Mouse (Mus musculus) hindbrain, postnatal 0 days (tissue): ENCODE measurements at regions not wholly inside any gene's neighbourhood (a gene's known extent, or its start where the extent isn't known, plus 50 kb on each side); places are given as distances from the start of the nearest gene placed in this dataset.

Source experiments
- ATAC-seq: fragments of 200-750 bp; cut with Nextera tagmentation; 2 replicates; pipeline ENCODE4 v1.8.0; 2017; ENCODE audit warnings: mild to moderate bottlenecking, moderate TSS enrichment, moderate library complexity
- DNase-seq: peaks from one replicate; pipeline ENCODE4 v3.0.0-alpha.2; 2015; ENCODE audit warnings: low spot score
- H3K27ac ChIP-seq: fragments of 300-500 bp; sonication (generic); 2 replicates; pipeline ENCODE4 v1.5.1; 2014; ENCODE audit warnings: mild to moderate bottlenecking
- H3K27me3 ChIP-seq: fragments of 300-500 bp; sonication (generic); 2 replicates; pipeline ENCODE4 v1.6.1; 2014; ENCODE audit warnings: low read length, mixed read lengths; ENCODE audit not compliant: insufficient read depth
- H3K36me3 ChIP-seq: fragments of 300-500 bp; sonication (generic); 2 replicates; pipeline ENCODE4 v1.6.1; 2014; ENCODE audit warnings: low read length, mixed read lengths; ENCODE audit not compliant: insufficient read depth
- H3K4me1 ChIP-seq: fragments of 300-500 bp; sonication (generic); 2 replicates; pipeline ENCODE4 v1.6.1; 2014; ENCODE audit warnings: antibody characterized with exemption, low read length, mixed read lengths; ENCODE audit not compliant: insufficient read depth
- H3K4me2 ChIP-seq: fragments of 300-500 bp; sonication (generic); 2 replicates; pipeline ENCODE4 v1.6.1; 2014; ENCODE audit warnings: low read depth, mild to moderate bottlenecking, low read length, moderate library complexity, mixed read lengths
- H3K4me3 ChIP-seq: fragments of 300-500 bp; sonication (generic); 2 replicates; pipeline ENCODE4 v1.5.1; 2014; ENCODE audit warnings: low read length
- H3K9ac ChIP-seq: fragments of 300-500 bp; sonication (generic); replicated peaks from 2 replicates; pipeline ENCODE4 v1.6.1; 2014; ENCODE audit warnings: mild to moderate bottlenecking, low read length, moderate library complexity, mixed read lengths
- H3K9me3 ChIP-seq: fragments of 300-500 bp; sonication (generic); 2 replicates; pipeline ENCODE4 v1.6.1; 2016; ENCODE audit warnings: low read length, mixed read lengths
- CTCF ChIP-seq: IDR thresholded peaks from 2 replicates; pipeline ENCODE4 v1.5.1; 2016; ENCODE audit warnings: antibody characterized with exemption, control low read depth, low read depth
- WGBS: fragments of 180-500 bp; shearing (Covaris S2); extraction: QIAGEN DNeasy Blood & Tissue Kit; methylation state at CpG from one replicate; pipeline ENCODE4 v1.1.7; 2014; 5-methylcytosine and 5-hydroxymethylcytosine counted together

DNA sequence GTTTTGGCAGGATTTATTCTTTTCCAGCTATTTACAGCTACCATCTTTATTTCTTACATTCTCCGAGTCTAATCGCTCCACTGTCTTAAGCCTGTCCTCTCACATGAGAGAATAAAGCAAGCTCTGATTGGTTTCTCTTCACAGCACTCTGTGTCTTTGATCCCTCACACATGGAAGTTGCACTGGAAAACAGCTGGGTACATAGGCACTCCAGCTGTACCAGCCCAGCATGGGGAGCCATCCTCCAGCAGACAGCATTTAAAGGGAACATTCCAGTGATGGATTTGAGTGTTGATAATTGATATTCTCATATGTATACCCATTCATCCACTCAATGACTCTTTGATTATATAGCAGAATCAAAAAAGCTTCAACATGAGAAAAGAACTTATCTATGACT, 300.2 kb upstream of the Nmur2 start:
- ATAC-seq, result no peak
- Histone ChIP-seq H3K4me3 (no peak overlapping the region), H3K9ac (no peak overlapping the region), H3K9me3 (no peaks in the 10 kb centered on the region), H3K27ac (no peak overlapping the region), H3K36me3 (no peaks in the 10 kb centered on the region), H3K4me2 (no peak overlapping the region), H3K27me3 (no peaks in the 10 kb centered on the region), H3K4me1 (no peaks in the 10 kb centered on the region)
- no peak for TF ChIP-seq CTCF
- 61% methylated on average over 2 of the region's 2 CpGs for WGBS
- DNase-seq, result no peak

DNA sequence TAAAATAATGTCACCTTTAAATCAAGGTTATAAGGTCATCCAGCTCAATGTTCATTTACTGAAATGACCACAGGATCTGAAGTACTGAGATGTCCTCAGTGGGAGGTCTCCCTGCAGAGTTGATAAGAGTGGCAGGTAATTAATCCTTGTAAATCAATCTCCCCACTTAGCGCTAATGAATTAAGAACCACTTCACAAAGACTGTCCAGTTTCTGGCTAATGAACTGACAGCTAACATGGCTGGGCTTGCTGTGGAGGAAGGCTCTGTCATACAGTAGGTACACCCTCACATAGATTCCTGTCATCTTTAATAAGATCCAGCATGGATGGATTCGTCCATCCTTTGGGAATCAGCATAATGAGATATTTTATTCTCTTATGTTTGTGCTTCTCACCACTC, 297.7 kb upstream of the Nmur2 start:
- Histone ChIP-seq H3K9ac (no peak overlapping the region), H3K4me1 (no peaks in the 10 kb centered on the region), H3K4me2 (no peak overlapping the region), H3K36me3 (no peaks in the 10 kb centered on the region), H3K27ac (no peak overlapping the region), H3K27me3 (no peaks in the 10 kb centered on the region), H3K9me3 (no peaks in the 10 kb centered on the region), H3K4me3 (no peak overlapping the region)
- DNase-seq (no peak), ATAC-seq (no peak)
- WGBS, result 66% methylated on average over 2 of the region's 2 CpGs
- no peak for TF ChIP-seq CTCF

DNA sequence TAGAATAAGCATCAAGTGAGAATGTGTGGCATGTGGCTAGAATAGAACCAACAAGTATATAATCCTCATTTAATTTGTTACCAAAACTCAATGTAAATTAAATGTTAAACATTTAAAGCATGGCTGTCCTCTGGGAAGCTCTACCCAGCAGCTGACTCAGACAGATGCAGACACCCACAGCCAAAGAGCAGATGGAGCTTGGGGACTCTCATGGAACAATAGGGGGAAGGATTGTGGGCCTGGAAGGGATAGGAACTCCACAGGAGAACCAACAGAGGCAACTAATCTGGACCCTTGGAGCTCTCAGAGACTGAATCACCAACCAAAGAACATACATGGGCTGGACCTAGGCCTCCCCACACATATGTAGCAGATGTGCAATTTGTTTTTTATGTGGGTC, 295.1 kb upstream of the Nmur2 start:
- Histone ChIP-seq H3K36me3 (no peaks in the 10 kb centered on the region), H3K4me2 (no peak overlapping the region), H3K4me1 (no peaks in the 10 kb centered on the region), H3K27ac (no peak overlapping the region), H3K4me3 (no peak overlapping the region), H3K27me3 (no peaks in the 10 kb centered on the region), H3K9ac (no peak overlapping the region), H3K9me3 (no peaks in the 10 kb centered on the region)
- DNase-seq, result no peak
- ATAC-seq, result no peak
- TF ChIP-seq CTCF, result no peak

DNA sequence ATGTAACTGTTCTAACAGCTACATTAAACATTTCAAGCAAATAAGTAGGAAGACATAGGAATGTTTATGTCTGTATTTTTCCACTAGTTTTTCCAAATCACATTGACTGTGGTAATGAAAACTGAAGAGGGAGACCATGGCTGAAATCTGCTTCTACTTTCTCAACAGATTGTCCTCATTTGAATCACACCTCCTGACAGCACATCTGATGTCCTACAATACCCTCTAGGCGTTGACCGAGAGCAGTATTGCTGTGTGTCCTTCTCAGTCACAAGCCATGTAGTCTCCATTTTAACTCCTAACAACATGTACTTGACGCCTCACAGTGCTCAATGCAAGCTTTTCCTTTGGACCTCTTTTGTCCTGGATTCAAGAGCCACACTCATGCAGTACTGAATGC, 279.5 kb upstream of the Nmur2 start:
- no peaks in the 10 kb centered on the region for H3K9me3 ChIP-seq
- H3K4me3 ChIP-seq, result no peak overlapping the region
- no peak overlapping the region for H3K27ac ChIP-seq
- TF ChIP-seq CTCF, result no peak
- ATAC-seq (no peak), DNase-seq (no peak)
- H3K27me3 ChIP-seq, result no peaks in the 10 kb centered on the region
- no peak overlapping the region for H3K9ac ChIP-seq
- H3K36me3 ChIP-seq, result no peaks in the 10 kb centered on the region
- H3K4me2 ChIP-seq, result no peak overlapping the region
- H3K4me1 ChIP-seq, result no peaks in the 10 kb centered on the region
- WGBS, result 87% methylated on average over 3 of the region's 3 CpGs

DNA sequence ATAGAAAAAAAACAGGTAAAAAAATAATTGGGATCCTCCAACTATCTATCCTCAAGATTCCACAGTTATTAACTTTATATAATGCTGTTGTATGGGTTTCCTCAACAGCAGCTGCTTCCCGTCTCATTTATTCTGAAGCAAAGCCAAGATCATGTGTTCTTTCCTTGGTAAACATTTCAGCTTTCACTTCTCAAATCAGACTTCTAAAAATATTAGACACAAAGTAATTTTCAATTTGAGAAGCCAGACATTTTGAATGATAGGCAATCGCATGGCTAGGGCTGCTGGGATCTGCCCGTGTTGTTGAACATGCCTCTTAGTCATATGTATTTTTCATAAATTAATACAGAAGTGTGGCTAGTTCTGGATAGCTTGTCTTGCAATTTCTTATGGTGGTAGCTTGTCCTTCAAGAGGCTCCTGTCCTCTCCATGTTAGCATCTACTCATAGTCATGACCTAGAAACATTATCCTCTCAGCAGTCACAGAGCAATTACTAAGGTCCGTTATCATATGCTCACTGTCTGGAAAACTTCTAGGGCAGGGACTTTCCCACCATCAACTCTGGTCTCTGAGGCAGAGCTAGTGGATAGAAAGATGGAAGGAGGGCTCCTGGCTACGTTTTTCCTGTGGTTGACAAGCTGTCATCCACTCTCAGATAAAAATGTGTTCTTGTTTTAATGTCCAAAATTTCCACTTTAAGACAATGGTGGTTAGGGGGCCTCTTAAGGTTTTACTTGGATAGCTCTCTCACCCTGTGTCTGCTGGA, 274.6 kb upstream of the Nmur2 start:
- H3K36me3 ChIP-seq, result no peaks in the 10 kb centered on the region
- no peak for TF ChIP-seq CTCF
- no peaks in the 10 kb centered on the region for H3K4me1 ChIP-seq
- DNase-seq (no peak), ATAC-seq (no peak)
- no peaks in the 10 kb centered on the region for H3K27me3 ChIP-seq
- H3K9me3 ChIP-seq, result no peaks in the 10 kb centered on the region
- H3K4me3 ChIP-seq, result no peak overlapping the region
- WGBS, result 78% methylated on average over 5 of the region's 5 CpGs
- no peak overlapping the region for H3K27ac ChIP-seq
- no peak overlapping the region for H3K9ac ChIP-seq
- no peak overlapping the region for H3K4me2 ChIP-seq

DNA sequence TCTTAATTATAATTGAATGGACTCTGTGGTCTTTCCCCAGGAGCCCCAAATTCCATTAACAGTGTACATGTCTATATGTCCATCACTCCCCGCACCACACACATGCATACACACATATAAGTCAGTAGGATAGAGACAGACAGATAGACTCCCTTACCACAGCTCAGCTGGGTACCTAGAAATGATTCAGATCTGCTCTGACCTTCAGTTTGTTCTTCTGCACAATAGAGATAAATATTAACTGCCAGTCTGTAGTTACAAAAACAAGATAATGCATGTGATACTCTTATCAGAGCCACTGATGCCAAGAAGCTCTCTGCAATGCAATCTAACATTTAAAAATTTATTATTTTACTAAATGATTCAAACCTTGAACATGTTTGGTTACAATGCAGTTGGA, 268.7 kb upstream of the Nmur2 start:
- WGBS, result 98% methylated on average over 1 of the region's 1 CpGs
- no peak overlapping the region for H3K4me3 ChIP-seq

DNA sequence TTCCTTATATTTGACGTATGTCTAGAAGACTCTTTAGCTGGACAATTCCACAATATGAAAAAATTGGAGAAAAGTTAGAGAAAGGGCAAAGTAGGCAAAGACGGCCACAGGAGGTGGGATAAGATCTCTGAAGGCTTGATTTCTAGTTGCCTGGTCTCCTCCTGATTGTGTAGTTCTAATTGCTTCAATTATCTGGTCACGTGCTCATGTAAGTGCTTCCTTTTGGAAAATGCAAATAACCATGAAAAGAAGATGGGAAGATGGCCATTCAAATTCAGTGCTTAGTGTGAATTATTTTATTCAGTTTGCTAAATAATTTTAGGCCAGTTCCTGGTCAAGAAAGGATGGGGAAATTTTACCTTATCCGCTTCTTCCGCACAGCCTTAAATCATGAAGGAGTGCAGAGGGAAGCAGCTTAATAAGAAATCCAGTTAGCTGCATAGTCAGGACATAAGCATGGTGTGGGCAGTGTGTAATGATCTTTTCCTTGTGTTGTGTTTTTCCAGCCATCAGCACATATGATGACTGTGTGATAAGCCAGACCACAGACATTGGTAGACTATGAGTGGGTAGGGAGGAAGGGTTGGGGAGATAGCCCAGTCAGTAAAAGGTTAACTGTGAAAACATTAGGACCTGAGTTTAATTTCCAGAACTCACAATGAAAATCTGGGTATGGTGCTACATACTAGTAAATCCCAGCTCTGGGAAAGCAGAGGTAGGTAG, 267.7 kb upstream of the Nmur2 start:
- no peaks in the 10 kb centered on the region for H3K27me3 ChIP-seq
- no peak overlapping the region for H3K27ac ChIP-seq
- no peak for TF ChIP-seq CTCF
- no peak overlapping the region for H3K4me3 ChIP-seq
- DNase-seq, result no peak
- no peak overlapping the region for H3K9ac ChIP-seq
- ATAC-seq, result no peak
- no peaks in the 10 kb centered on the region for H3K4me1 ChIP-seq
- 79% methylated on average over 5 of the region's 5 CpGs for WGBS
- no peaks in the 10 kb centered on the region for H3K9me3 ChIP-seq
- H3K4me2 ChIP-seq, result no peak overlapping the region
- no peaks in the 10 kb centered on the region for H3K36me3 ChIP-seq

More for the DNA sequence above, 268.7 kb upstream of the Nmur2 start:
- H3K4me1 ChIP-seq, result no peaks in the 10 kb centered on the region
- ATAC-seq, result no peak
- no peak overlapping the region for H3K27ac ChIP-seq
- no peak overlapping the region for H3K9ac ChIP-seq
- no peaks in the 10 kb centered on the region for H3K9me3 ChIP-seq
- TF ChIP-seq CTCF, result no peak
- no peak for DNase-seq
- no peaks in the 10 kb centered on the region for H3K36me3 ChIP-seq
- H3K27me3 ChIP-seq, result no peaks in the 10 kb centered on the region
- H3K4me2 ChIP-seq, result no peak overlapping the region
